Mouse (Mus musculus): Measurements from ENCODE around the gene Ahnak2. TPM values are rescaled to one million over a fixed set of nuclear protein-coding genes. Genes with fewer than 3 reads are reported as not detected.
A peak's percentile ranks its signal among the peaks of the same experiment; 100 is the strongest.

The Ahnak2 gene
- polyA plus RNA-seq, 1 experiment from 2014 or later: 0.48 TPM

DNA sequence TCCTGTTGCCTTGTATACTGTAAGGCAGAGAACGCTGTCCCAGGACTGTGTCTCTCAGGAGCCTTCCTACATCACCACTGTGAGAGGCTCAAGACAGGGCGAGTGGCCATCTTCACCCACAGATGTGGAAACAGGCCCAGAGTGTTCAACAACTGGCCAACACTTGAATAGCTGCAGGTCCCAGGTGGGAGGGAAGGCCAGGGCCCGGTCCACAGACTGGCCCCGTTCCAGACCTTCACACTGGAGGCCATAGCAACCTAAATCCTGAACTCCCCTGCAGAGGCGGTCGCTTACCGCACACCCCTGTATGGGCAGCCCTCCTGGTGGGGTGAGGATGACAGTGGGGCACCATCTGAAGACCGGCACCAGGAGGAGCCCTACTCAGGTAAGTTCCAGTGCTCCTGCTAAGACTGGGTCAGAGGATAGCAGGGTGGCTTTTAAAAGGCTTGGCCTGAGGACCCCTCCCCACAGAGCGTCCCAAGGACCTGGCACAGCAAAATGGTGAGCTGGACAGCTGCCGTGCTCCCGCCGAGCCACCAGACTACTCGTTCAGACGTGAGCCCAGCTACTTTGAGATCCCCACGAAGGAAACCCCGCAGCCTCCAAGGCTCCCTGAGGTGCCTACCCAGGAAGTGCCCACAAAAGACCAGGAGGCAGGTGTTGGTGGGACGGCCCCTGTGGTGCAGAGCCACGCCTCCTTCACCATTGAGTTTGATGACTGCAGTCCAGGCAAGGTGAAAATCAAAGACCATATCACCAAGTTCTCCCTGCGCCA is 67.4 kb downstream of the Ahnak2 start:
- Histone ChIP-seq H3K27ac (no peak overlapping the region), H3K4me3 (no peak overlapping the region), H3K36me3 (peaks cover 84% of the 10 kb centered on the region), H3K9ac (no peak overlapping the region), H3K4me2 (replicated peaks) (no peak overlapping the region), H3K27me3 (no peaks in the 10 kb centered on the region), H3K4me1 (no peaks in the 10 kb centered on the region), H3K9me3 (replicated peaks) (no peaks in the 10 kb centered on the region)
- no peak for ATAC-seq (ENCODE audit: low FRiP score)
- 88% methylated on average over 19 of the region's 19 CpGs for WGBS

DNA sequence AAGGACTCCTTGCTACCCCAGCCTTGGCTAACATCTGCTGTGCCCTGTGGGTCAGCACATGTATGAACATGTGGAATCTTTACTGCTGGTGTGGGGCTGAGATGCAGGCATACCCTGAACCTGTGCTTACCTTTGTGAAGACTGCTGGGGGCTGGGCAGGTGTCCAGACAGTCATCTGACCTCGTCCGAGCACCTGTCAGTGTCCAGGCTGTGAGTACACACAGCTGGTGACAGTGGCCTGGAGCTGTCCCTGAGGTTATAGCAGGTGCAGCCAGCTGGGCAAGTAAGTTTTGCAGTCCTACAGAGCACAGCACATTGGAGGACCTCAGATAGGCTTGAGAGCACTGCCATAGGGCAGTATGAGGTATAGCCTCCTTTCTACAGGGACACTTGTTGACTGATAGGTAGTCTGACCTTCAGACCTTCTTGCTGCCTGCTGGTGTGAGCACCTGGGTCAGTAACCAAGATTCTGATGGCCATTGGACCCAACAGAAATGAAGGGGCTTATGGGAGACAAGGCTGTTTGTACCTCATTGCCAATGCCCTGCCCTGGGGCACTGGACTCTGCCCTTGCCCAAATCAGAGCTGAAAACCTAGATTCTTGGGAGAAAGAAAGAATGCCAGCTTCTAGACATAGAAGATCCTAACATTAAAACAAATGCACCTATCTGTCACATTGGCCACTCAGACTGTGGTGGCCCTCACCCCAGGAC is 68.2 kb downstream of the Ahnak2 start:
- H3K27me3 ChIP-seq: no peaks in the 10 kb centered on the region
- 92% methylated on average over 2 of the region's 2 CpGs for WGBS
- no peak overlapping the region for H3K9ac ChIP-seq
- no peak overlapping the region for H3K4me3 ChIP-seq
- ATAC-seq (ENCODE audit: low FRiP score): no peak
- no peaks in the 10 kb centered on the region for H3K4me1 ChIP-seq
- H3K27ac ChIP-seq: no peak overlapping the region
- H3K36me3 ChIP-seq: peaks cover 76% of the 10 kb centered on the region
- H3K4me2 ChIP-seq (replicated peaks): no peak overlapping the region
- H3K9me3 ChIP-seq (replicated peaks): no peaks in the 10 kb centered on the region

DNA sequence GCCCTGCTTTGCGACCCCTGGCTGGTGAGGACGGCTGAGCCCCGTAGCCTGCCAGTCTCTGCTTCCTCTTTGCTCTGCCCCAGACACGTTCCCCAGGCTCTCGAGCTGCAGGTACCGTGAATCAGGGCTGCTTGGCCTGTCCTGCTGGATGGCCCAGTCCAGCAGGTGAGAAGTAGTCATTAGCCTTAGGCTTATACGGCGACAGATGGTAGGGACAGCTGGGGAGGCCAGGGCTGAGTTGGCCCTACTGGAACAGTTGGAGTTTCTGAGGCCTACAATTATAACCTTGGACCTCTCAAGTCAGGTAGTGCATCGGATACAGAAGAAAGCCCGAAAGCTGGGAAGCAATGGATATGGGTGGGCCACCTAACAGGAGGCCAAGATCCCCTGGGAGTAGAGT is 69.9 kb downstream of the Ahnak2 start:
- ATAC-seq (ENCODE audit: low FRiP score): no peak
- H3K4me1 ChIP-seq: 0 out of 2 replicates have a peak, but pooled peaks cover 1% of the 10 kb centered on the region
- H3K36me3 ChIP-seq: peaks cover 60% of the 10 kb centered on the region
- no peaks in the 10 kb centered on the region for H3K27me3 ChIP-seq
- 93% methylated on average over 10 of the region's 10 CpGs for WGBS
- H3K9me3 ChIP-seq (replicated peaks): no peaks in the 10 kb centered on the region
- H3K4me2 ChIP-seq (replicated peaks): no peak overlapping the region
- H3K27ac ChIP-seq: no peak overlapping the region
- H3K9ac ChIP-seq: no peak overlapping the region
- no peak overlapping the region for H3K4me3 ChIP-seq

- Histone ChIP-seq H3K27ac (no peak overlapping the region), H3K4me2 (replicated peaks) (no peak overlapping the region), H3K36me3 (peaks cover 42% of the 10 kb centered on the region), H3K4me3 (no peak overlapping the region), H3K9ac (no peak overlapping the region), H3K27me3 (no peaks in the 10 kb centered on the region), H3K9me3 (replicated peaks) (no peaks in the 10 kb centered on the region), H3K4me1 (0 out of 2 replicates have a peak, but pooled peaks cover 4% of the 10 kb centered on the region)
- ATAC-seq (ENCODE audit: low FRiP score): no peak
- WGBS: 90% methylated on average over 14 of the region's 14 CpGs
Observed at GRCm38 (mm10) chr12:112730808-112731207, 71.6 kb downstream of the Ahnak2 start.

DNA sequence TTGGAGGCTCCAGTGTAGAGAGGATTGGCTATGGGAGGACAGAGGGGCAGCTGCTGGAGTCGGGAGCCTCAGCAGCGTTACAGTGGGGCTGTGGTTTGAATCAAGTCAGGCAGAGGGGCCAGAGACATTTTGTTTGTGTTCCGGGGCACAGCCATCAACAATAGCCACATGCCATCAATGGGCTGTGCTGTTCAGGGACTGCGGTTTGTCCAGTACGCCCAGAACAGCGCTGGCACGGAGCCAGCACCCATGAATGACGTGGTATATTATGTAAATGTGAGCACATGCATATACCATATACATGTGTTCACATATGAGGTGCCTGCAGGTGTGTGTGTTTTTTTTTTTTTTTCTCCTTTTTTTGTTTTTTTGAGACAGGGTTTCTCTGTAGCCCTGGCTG is 74.7 kb downstream of the Ahnak2 start:
- Histone ChIP-seq H3K9me3 (replicated peaks) (no peaks in the 10 kb centered on the region), H3K4me3 (no peak overlapping the region), H3K27ac (no peak overlapping the region), H3K4me1 (peaks cover 21% of the 10 kb centered on the region), H3K27me3 (peaks cover 12% of the 10 kb centered on the region), H3K4me2 (replicated peaks) (no peak overlapping the region), H3K36me3 (peaks cover 23% of the 10 kb centered on the region), H3K9ac (peak overlapping the region; percentile 13; the same call in 1 of the 2 replicates)
- no peak for ATAC-seq (ENCODE audit: low FRiP score)
- 74% methylated on average over 8 of the region's 8 CpGs for WGBS

DNA sequence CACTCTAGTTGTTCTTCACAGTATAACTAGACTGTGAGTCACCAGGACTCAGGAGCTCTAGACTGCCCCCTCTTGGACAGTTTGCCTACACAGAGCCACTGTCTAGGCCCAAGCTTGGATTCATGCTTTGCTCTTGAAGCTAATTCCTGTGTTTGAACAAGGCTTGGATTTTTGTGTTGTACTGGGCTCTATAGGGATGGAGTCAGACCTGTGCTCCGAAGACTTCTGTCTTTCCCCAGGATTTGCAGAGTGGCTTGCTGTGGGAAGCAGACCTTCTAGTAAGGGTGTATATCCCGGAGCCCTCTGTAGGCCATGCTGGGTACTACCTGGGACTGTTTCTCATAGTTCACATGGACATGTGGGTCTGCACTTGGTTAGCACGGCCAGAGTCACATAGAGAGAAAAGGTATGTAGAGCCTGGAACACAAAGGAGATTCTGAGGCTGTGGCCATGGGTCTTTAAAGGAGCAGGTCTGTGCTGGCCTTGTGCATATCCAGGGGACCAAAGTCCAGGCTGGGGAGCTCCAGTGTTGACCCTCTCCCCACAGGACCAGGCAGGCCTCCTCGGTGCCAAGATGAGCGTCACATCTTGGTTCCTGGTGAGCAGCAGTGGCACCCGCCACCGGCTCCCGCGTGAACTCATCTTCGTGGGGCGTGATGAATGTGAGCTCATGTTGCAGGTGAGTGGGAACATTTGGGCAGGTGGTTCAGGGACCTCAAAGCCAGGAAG is 78.2 kb downstream of the Ahnak2 start:
- no peak for ATAC-seq (ENCODE audit: low FRiP score)
- Histone ChIP-seq H3K27me3 (peaks cover 40% of the 10 kb centered on the region), H3K36me3 (0 out of 2 replicates have a peak, but pooled peaks cover 4% of the 10 kb centered on the region), H3K4me2 (replicated peaks) (no peak overlapping the region), H3K27ac (no peak overlapping the region), H3K9me3 (replicated peaks) (no peaks in the 10 kb centered on the region), H3K4me3 (no peak overlapping the region), H3K4me1 (peaks cover 26% of the 10 kb centered on the region), H3K9ac (no peak overlapping the region)
- 80% methylated on average over 11 of the region's 11 CpGs for WGBS

- no peak for ATAC-seq (ENCODE audit: low FRiP score)
- Histone ChIP-seq H3K36me3 (0 out of 2 replicates have a peak, but pooled peaks cover 4% of the 10 kb centered on the region), H3K4me2 (replicated peaks) (peak overlapping the region; percentile 99), H3K9ac (peak overlapping the region; percentile 95), H3K27ac (no peak overlapping the region; the same call in 1 of the 2 replicates), H3K4me1 (peaks cover 26% of the 10 kb centered on the region), H3K9me3 (replicated peaks) (no peaks in the 10 kb centered on the region), H3K27me3 (peaks cover 42% of the 10 kb centered on the region), H3K4me3 (peak overlapping the region; percentile 91)
- WGBS: 91% methylated on average over 6 of the region's 6 CpGs
Observed at GRCm38 (mm10) chr12:112723445-112723844, 79.0 kb downstream of the Ahnak2 start.

- H3K36me3 ChIP-seq: 0 out of 2 replicates have a peak, but pooled peaks cover 4% of the 10 kb centered on the region
- H3K4me2 ChIP-seq (replicated peaks): peak overlapping the region; percentile 99
- ATAC-seq (ENCODE audit: low FRiP score): peak; percentile 21; the same call in 1 of the 2 replicates
- peaks cover 26% of the 10 kb centered on the region for H3K4me1 ChIP-seq
- H3K27ac ChIP-seq: peak overlapping the region; percentile 60
- peaks cover 42% of the 10 kb centered on the region for H3K27me3 ChIP-seq
- 5% methylated on average over 5 of the region's 5 CpGs for WGBS
- peak overlapping the region; percentile 91 for H3K4me3 ChIP-seq
- peak overlapping the region; percentile 95 for H3K9ac ChIP-seq
- no peaks in the 10 kb centered on the region for H3K9me3 ChIP-seq (replicated peaks)
Observed at GRCm38 (mm10) chr12:112723028-112723330, 79.5 kb downstream of the Ahnak2 start.

GRCm38 (mm10) chr12:112722240-112723027 is 80.0 kb downstream of the Ahnak2 start:
- Histone ChIP-seq H3K27me3 (peaks cover 42% of the 10 kb centered on the region), H3K4me3 (peak overlapping the region; percentile 91), H3K4me1 (peaks cover 24% of the 10 kb centered on the region), H3K36me3 (0 out of 2 replicates have a peak, but pooled peaks cover 4% of the 10 kb centered on the region), H3K9me3 (replicated peaks) (no peaks in the 10 kb centered on the region), H3K4me2 (replicated peaks) (peak overlapping the region; percentile 99), H3K27ac (peak overlapping the region; percentile 60), H3K9ac (peak overlapping the region; percentile 95)
- peak; percentile 66 for ATAC-seq (ENCODE audit: low FRiP score)
- under 1% methylated on average over 35 of the region's 75 CpGs for WGBS
